Mouse (Mus musculus): ENCODE measurements around the gene Gm10717. TPM values are rescaled to one million over a fixed set of nuclear protein-coding genes. Genes with fewer than 3 reads are reported as not detected.
"Not testable (repeated sequence)": the region's sequence is repeated elsewhere in the genome, so short reads cannot be mapped to it uniquely, and the experiment has no call there.

The Gm10717 gene
- polyA plus RNA-seq, 1 experiment from 2014 or later: not detected

DNA sequence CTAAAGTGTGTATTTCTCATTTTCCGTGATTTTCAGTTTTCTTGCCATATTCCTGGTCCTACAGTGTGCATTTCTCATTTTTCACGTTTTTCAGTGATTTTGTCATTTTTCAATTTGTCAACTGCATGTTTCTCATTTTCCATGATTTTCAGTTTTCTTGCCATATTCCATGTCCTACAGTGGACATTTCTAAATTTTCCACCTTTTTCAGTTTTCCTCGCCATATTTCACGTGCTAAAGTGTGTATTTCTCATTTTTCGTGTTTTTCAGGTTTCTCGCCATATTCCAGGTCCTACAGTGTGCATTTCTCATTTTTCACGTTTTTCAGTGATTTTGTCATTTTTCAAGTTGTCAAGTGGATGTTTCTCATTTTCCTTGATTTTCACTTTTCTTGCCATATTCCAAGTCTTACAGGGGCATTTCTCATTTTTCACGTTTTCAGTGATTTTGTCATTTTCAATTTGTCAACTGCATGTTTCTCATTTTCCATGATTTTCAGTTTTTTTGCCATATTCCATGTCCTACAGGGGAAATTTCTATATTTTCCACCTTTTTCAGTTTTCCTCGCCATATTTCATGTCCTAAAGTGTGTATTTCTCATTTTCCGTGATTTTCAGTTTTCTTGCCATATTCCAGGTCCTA lies 5.6 kb downstream of the Gm10717 start:
- H3K9ac ChIP-seq (ENCODE audit: low read length); H3K27ac ChIP-seq (replicated peaks; ENCODE audit: low read depth, low read length); H3K36me3 ChIP-seq (ENCODE audit: control insufficient read depth, insufficient read depth, low read length); H3K27me3 ChIP-seq (ENCODE audit: control insufficient read depth, insufficient read depth, low read length); ATAC-seq (ENCODE audit: insufficient number of reproducible peaks, low FRiP score, low TSS enrichment, low read depth); H3K4me2 ChIP-seq (ENCODE audit: low read depth, severe bottlenecking); H3K4me3 ChIP-seq (ENCODE audit: low read depth, low read length); H3K4me1 ChIP-seq (ENCODE audit: control insufficient read depth, insufficient read depth, low read length); H3K9me3 ChIP-seq (ENCODE audit: control insufficient read depth, low read length): not testable (repeated sequence)
- 69% methylated on average over 2 of the region's 10 CpGs for WGBS
- peak; percentile 83 for DNase-seq (ENCODE audit: low spot score)

DNA sequence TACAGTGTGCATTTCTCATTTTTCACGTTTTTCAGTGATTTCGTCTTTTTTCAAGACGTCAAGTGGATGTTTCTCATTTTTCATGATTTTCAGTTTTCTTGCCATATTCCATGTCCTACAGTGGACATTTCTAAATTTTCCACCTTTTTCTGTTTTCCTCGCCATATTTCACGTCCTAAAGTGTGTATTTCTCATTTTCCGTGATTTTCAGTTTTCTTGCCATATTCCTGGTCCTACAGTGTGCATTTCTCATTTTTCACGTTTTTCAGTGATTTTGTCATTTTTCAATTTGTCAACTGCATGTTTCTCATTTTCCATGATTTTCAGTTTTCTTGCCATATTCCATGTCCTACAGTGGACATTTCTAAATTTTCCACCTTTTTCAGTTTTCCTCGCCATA lies 9.1 kb downstream of the Gm10717 start, which contains the start of gene Gm17535:
Gene Gm17535, plus strand, starts transcription at position 301 of the 400 bp plus-strand sequence.
- not testable (repeated sequence) for H3K4me2 ChIP-seq (ENCODE audit: low read depth, severe bottlenecking); DNase-seq (ENCODE audit: low spot score); H3K4me1 ChIP-seq (ENCODE audit: control insufficient read depth, insufficient read depth, low read length); H3K36me3 ChIP-seq (ENCODE audit: control insufficient read depth, insufficient read depth, low read length); H3K9me3 ChIP-seq (ENCODE audit: control insufficient read depth, low read length); H3K9ac ChIP-seq (ENCODE audit: low read length); H3K27ac ChIP-seq (replicated peaks; ENCODE audit: low read depth, low read length); H3K4me3 ChIP-seq (ENCODE audit: low read depth, low read length); ATAC-seq (ENCODE audit: insufficient number of reproducible peaks, low FRiP score, low TSS enrichment, low read depth); H3K27me3 ChIP-seq (ENCODE audit: control insufficient read depth, insufficient read depth, low read length)
- no CpG with 5 or more reads among the region's 8 CpGs for WGBS

DNA sequence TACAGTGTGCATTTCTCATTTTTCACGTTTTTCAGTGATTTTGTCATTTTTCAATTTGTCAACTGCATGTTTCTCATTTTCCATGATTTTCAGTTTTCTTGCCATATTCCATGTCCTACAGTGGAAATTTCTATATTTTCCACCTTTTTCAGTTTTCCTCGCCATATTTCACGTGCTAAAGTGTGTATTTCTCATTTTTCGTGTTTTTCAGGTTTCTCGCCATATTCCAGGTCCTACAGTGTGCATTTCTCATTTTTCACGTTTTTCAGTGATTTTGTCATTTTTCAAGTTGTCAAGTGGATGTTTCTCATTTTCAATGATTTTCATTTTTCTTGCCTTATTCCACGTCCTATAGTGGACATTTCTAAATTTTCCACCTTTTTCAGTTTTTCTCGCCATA lies 11.4 kb downstream of the Gm10717 start, which contains the start of gene Gm10715:
Gene Gm10715, plus strand, starts transcription at position 301 of the 400 bp plus-strand sequence.
- H3K36me3 ChIP-seq (ENCODE audit: control insufficient read depth, insufficient read depth, low read length); H3K27ac ChIP-seq (replicated peaks; ENCODE audit: low read depth, low read length); H3K9me3 ChIP-seq (ENCODE audit: control insufficient read depth, low read length); H3K4me2 ChIP-seq (ENCODE audit: low read depth, severe bottlenecking); H3K27me3 ChIP-seq (ENCODE audit: control insufficient read depth, insufficient read depth, low read length); H3K4me1 ChIP-seq (ENCODE audit: control insufficient read depth, insufficient read depth, low read length); H3K9ac ChIP-seq (ENCODE audit: low read length); DNase-seq (ENCODE audit: low spot score); ATAC-seq (ENCODE audit: insufficient number of reproducible peaks, low FRiP score, low TSS enrichment, low read depth); H3K4me3 ChIP-seq (ENCODE audit: low read depth, low read length): not testable (repeated sequence)
- WGBS: 76% methylated on average over 6 of the region's 8 CpGs

DNA sequence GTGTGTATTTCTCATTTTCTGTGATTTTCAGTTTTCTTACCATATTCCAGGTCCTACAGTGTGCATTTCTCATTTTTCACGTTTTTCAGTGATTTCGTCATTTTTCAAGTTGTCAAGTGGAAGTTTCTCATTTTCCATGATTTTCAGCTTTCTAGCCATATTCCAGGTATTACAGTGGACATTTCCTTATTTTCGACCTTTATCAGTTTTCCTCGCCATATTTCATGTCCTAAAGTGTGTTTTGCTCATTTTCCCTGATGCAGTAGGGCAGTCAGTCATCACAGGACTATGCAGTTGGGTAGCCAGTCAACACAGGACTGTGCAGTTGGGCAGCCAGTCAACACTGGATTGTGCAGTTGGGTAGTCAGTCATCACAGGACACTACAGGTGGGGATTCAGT lies 12.9 kb downstream of the Gm10717 start:
- not testable (repeated sequence) for H3K27ac ChIP-seq (replicated peaks; ENCODE audit: low read depth, low read length); H3K9me3 ChIP-seq (ENCODE audit: control insufficient read depth, low read length); H3K4me3 ChIP-seq (ENCODE audit: low read depth, low read length); H3K27me3 ChIP-seq (ENCODE audit: control insufficient read depth, insufficient read depth, low read length); H3K4me1 ChIP-seq (ENCODE audit: control insufficient read depth, insufficient read depth, low read length); DNase-seq (ENCODE audit: low spot score); ATAC-seq (ENCODE audit: insufficient number of reproducible peaks, low FRiP score, low TSS enrichment, low read depth); H3K9ac ChIP-seq (ENCODE audit: low read length); H3K4me2 ChIP-seq (ENCODE audit: low read depth, severe bottlenecking); H3K36me3 ChIP-seq (ENCODE audit: control insufficient read depth, insufficient read depth, low read length)
- 68% methylated on average over 4 of the region's 4 CpGs for WGBS

Small RNA genes within 50 kb of the gene (microRNA-seq; reads per million reads assigned to microRNA genes)
- gene Mir101c: not detected

Other genes starting within 250 kb of the Gm10717 start
- not detected in 2 replicates for gene Gm10722, start 24.5 kb upstream of the Gm10717 start, polyA plus RNA-seq (2014; fragmentation: Nextera tagmentation; extraction: Ambion mirVana)
- not detected in 2 replicates for gene Gm11168, start 22.1 kb upstream of the Gm10717 start, polyA plus RNA-seq (2014; fragmentation: Nextera tagmentation; extraction: Ambion mirVana)
- not detected in 2 replicates for gene Gm10721, start 12.3 kb upstream of the Gm10717 start, polyA plus RNA-seq (2014; fragmentation: Nextera tagmentation; extraction: Ambion mirVana)
- gene Gm10720, start 9.8 kb upstream of the Gm10717 start, polyA plus RNA-seq (2014; fragmentation: Nextera tagmentation; extraction: Ambion mirVana): not detected in 2 replicates
- not detected in 2 replicates for gene Gm10719, start 8.0 kb upstream of the Gm10717 start, polyA plus RNA-seq (2014; fragmentation: Nextera tagmentation; extraction: Ambion mirVana)
- gene Gm10718, start 1.9 kb upstream of the Gm10717 start, polyA plus RNA-seq (2014; fragmentation: Nextera tagmentation; extraction: Ambion mirVana): not detected in 2 replicates
- gene Gm17535, start 9.2 kb downstream of the Gm10717 start, polyA plus RNA-seq (2014; fragmentation: Nextera tagmentation; extraction: Ambion mirVana): not detected in 2 replicates
- gene Gm10715, start 11.5 kb downstream of the Gm10717 start, polyA plus RNA-seq (2014; fragmentation: Nextera tagmentation; extraction: Ambion mirVana): not detected in 2 replicates

Data from limb, embryonic 11.5 days (tissue).